Mouse (Mus musculus) midbrain, postnatal 0 days (tissue): ENCODE data around the gene Gm9922. TPM values are rescaled to one million over a fixed set of nuclear protein-coding genes. Genes with fewer than 3 reads are reported as not detected.

Source experiments
- ATAC-seq: fragments of 200-750 bp; cut with Nextera tagmentation; 2 replicates; pipeline ENCODE4 v1.8.0; 2017; ENCODE audit warnings: moderate number of reproducible peaks, mild to moderate bottlenecking, moderate TSS enrichment, moderate library complexity; ENCODE audit not compliant: low FRiP score
- DNase-seq: peaks from one replicate; pipeline ENCODE4 v3.0.0-alpha.2; 2015; ENCODE audit warnings: low spot score
- H3K27ac ChIP-seq: fragments of 300-500 bp; sonication (generic); 2 replicates; pipeline ENCODE4 v1.5.1; 2014; ENCODE audit warnings: low read depth, mild to moderate bottlenecking, low read length, mixed read lengths
- H3K27me3 ChIP-seq: fragments of 300-500 bp; sonication (generic); 2 replicates; pipeline ENCODE4 v1.6.1; 2014; ENCODE audit warnings: low read length, control low read depth, mixed read lengths; ENCODE audit not compliant: insufficient read depth
- H3K36me3 ChIP-seq: fragments of 300-500 bp; sonication (generic); 2 replicates; pipeline ENCODE4 v1.6.1; 2014; ENCODE audit warnings: low read length, control low read depth, mixed read lengths; ENCODE audit not compliant: insufficient read depth
- H3K4me1 ChIP-seq: fragments of 300-500 bp; sonication (generic); 2 replicates; pipeline ENCODE4 v1.6.1; 2014; ENCODE audit warnings: mild to moderate bottlenecking, control low read depth, antibody characterized with exemption, low read length, mixed read lengths; ENCODE audit not compliant: insufficient read depth
- H3K4me2 ChIP-seq: fragments of 300-500 bp; sonication (generic); 2 replicates; pipeline ENCODE4 v1.6.1; 2014; ENCODE audit warnings: low read depth, mild to moderate bottlenecking, low read length, mixed read lengths; ENCODE audit not compliant: poor library complexity, severe bottlenecking
- H3K4me3 ChIP-seq: fragments of 300-500 bp; sonication (generic); 2 replicates; pipeline ENCODE4 v1.5.1; 2014; ENCODE audit warnings: low read depth, mild to moderate bottlenecking, low read length, moderate library complexity
- H3K9ac ChIP-seq: fragments of 300-500 bp; sonication (generic); replicated peaks from 2 replicates; pipeline ENCODE4 v1.6.1; 2014; ENCODE audit warnings: mild to moderate bottlenecking, low read length, moderate library complexity, mixed read lengths; ENCODE audit not compliant: poor library complexity, severe bottlenecking
- H3K9me3 ChIP-seq: fragments of 300-500 bp; sonication (generic); 2 replicates; pipeline ENCODE4 v1.6.1; 2016; ENCODE audit warnings: low read length, control low read depth
- CTCF ChIP-seq: IDR thresholded peaks from 2 replicates; pipeline ENCODE4 v1.5.1; 2016; ENCODE audit warnings: antibody characterized with exemption, mild to moderate bottlenecking
- WGBS: fragments of 180-500 bp; shearing (Covaris S2); extraction: QIAGEN DNeasy Blood & Tissue Kit; methylation state at CpG from one replicate; pipeline ENCODE4 v1.1.7; 2014; 5-methylcytosine and 5-hydroxymethylcytosine counted together
- polyA plus RNA-seq: library from polyadenylated mRNA; unstranded; fragments of >200 nt; fragmentation: Nextera tagmentation; extraction: Ambion mirVana; gene quantifications from 2 replicates; pipeline ENCODE4 v1.2.1, GENCODE M21; 2015
- total RNA-seq: library from RNA; depleted of rRNA; stranded (reverse); fragments of >200 nt; gene quantifications from 2 replicates; pipeline ENCODE4 v1.2.3, GENCODE M21; 2014

Gene Gm9922
- total and polyA plus RNA-seq, 2 experiments from 2014 or later = 0.69 TPM; not detected in 1

DNA sequence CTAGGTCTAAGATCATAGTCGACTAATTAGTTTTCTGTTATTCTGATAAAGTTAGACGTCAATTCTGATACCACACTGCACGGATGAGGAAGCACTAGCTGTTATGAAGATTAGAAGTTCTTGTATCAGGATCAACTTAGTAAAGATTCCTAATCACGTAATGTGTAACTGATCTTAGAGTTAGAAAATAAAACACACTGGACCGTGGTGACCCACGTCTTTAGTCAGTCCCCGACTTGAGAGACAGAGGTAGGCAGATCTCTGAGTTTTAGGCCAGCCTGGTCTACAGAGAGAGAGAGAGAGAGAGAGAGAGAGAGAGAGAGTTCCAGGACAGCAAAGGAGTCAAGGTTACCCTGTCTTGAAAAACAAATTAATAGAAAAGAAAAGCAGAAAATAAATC, 18.8 kb upstream of the Gm9922 start:
- H3K4me1 ChIP-seq = no peaks in the 10 kb centered on the region
- no peak overlapping the region for H3K9ac ChIP-seq
- no peak overlapping the region for H3K4me3 ChIP-seq
- DNase-seq (no peak), ATAC-seq (no peak)
- H3K36me3 ChIP-seq = no peaks in the 10 kb centered on the region
- H3K27ac ChIP-seq = no peak overlapping the region
- no peaks in the 10 kb centered on the region for H3K27me3 ChIP-seq
- no peak overlapping the region for H3K4me2 ChIP-seq
- no peaks in the 10 kb centered on the region for H3K9me3 ChIP-seq
- TF ChIP-seq CTCF = no peak
- WGBS = 79% methylated on average over 7 of the region's 7 CpGs

GRCm38 (mm10) chr14:101747811-101748210, 18.2 kb upstream of the Gm9922 start:
- H3K27ac ChIP-seq = no peak overlapping the region
- ATAC-seq (no peak), DNase-seq (no peak)
- no peaks in the 10 kb centered on the region for H3K36me3 ChIP-seq
- H3K4me1 ChIP-seq = no peaks in the 10 kb centered on the region
- H3K9ac ChIP-seq = no peak overlapping the region
- H3K27me3 ChIP-seq = no peaks in the 10 kb centered on the region
- no peaks in the 10 kb centered on the region for H3K9me3 ChIP-seq
- 92% methylated on average over 11 of the region's 11 CpGs for WGBS
- H3K4me2 ChIP-seq = no peak overlapping the region
- no peak for TF ChIP-seq CTCF
- H3K4me3 ChIP-seq = no peak overlapping the region

GRCm38 (mm10) chr14:101746635-101747034, 17.0 kb upstream of the Gm9922 start:
- Histone ChIP-seq H3K36me3 (no peaks in the 10 kb centered on the region), H3K4me3 (no peak overlapping the region), H3K4me1 (no peaks in the 10 kb centered on the region), H3K4me2 (no peak overlapping the region), H3K9ac (no peak overlapping the region), H3K27ac (no peak overlapping the region), H3K27me3 (no peaks in the 10 kb centered on the region), H3K9me3 (no peaks in the 10 kb centered on the region)
- no peak for TF ChIP-seq CTCF
- WGBS = 92% methylated on average over 3 of the region's 3 CpGs
- ATAC-seq (no peak), DNase-seq (no peak)

GRCm38 (mm10) chr14:101737501-101737900, 7.9 kb upstream of the Gm9922 start:
- Histone ChIP-seq H3K27me3 (no peaks in the 10 kb centered on the region), H3K4me3 (no peak overlapping the region), H3K36me3 (no peaks in the 10 kb centered on the region), H3K9me3 (no peaks in the 10 kb centered on the region), H3K9ac (no peak overlapping the region), H3K4me2 (no peak overlapping the region), H3K27ac (no peak overlapping the region), H3K4me1 (no peaks in the 10 kb centered on the region)
- TF ChIP-seq CTCF = no peak
- no peak for DNase-seq
- ATAC-seq = no peak
- WGBS = 86% methylated on average over 4 of the region's 4 CpGs

- Histone ChIP-seq H3K27me3 (peaks cover 9% of the 10 kb centered on the region; the same call in 1 of the 2 replicates), H3K36me3 (no peaks in the 10 kb centered on the region), H3K4me2 (no peak overlapping the region), H3K4me1 (peaks cover 6% of the 10 kb centered on the region; the same call in 1 of the 2 replicates), H3K4me3 (no peak overlapping the region), H3K9me3 (no peaks in the 10 kb centered on the region), H3K27ac (no peak overlapping the region), H3K9ac (no peak overlapping the region)
- WGBS = 30% methylated on average over 10 of the region's 10 CpGs
- DNase-seq = no peak
- no peak for ATAC-seq
- TF ChIP-seq CTCF = no peak
These were observed 4.1 kb upstream of the Gm9922 start for GRCm38 (mm10) chr14:101733542-101734303.

DNA sequence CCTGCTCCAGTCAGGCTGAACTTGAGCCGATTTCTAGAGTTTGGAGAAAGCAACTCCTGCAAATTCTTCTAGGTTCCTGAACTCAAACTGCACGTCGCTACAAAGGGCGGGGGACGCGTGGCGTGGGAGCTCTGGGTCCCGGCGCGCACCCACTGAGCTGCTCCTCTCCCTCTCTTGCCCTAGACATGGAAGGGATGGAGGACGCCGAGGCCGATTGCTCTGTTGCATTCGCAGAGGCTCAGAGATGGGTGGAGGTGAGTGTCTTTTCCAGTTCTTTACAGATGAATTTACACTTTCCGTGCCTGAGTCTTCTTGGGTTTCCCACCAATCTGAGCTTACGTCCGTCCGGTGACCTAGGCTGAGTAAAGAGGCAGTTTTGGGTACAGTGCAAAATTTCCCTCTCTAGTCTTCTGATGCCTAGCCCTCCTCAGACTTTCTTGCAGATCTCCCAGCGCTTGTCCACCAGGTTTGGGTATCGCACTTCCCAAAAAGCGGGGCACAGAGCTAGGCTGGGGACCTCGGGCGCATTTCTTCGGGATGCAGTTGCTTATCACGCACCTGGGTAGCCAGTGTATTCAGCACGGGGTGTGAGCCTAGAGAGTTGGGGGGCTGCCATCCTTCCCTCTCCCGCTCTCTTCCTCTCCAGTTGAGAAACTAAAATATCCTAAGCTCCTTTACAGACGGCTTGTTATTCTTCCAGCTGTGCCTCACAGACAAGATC, 518 bp upstream of the Gm9922 start:
- no peak for TF ChIP-seq CTCF
- DNase-seq = no peak
- no peaks in the 10 kb centered on the region for H3K36me3 ChIP-seq
- H3K9me3 ChIP-seq = no peaks in the 10 kb centered on the region
- WGBS = under 1% methylated on average over 28 of the region's 28 CpGs
- peak overlapping the region; percentile 61 for H3K4me3 ChIP-seq
- peaks cover 9% of the 10 kb centered on the region; the same call in 1 of the 2 replicates for H3K27me3 ChIP-seq
- H3K4me2 ChIP-seq = peak overlapping the region; percentile 100
- peak; percentile 32; the same call in 1 of the 2 replicates for ATAC-seq
- peaks cover 6% of the 10 kb centered on the region; the same call in 1 of the 2 replicates for H3K4me1 ChIP-seq
- 0 out of 2 replicates have a peak overlapping the region, but pooled peaks have one; percentile 55 for H3K9ac ChIP-seq
- H3K27ac ChIP-seq = no peak overlapping the region
